In the genomic region with DNA sequence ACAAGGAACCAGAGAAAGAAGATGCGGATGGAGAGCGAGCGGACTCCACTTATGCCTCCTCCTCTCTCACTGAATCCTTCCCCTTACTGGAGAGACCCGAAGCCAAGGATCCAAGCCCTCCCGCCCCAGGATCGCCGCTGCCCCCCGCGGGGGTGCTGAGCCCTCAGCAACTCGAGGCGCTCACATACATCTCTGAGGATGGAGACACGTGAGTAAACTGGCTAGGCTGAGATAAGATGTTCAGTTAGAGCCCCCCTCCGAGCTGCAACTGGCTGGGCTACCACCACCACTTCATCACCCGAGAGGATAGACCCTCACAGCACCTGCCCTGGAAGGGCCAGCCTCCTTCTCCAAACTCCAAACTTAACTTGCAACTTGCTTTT, we compare ENCODE assay signal across 8 mouse cellular contexts. TPM values are rescaled to one million over a fixed set of nuclear protein-coding genes. Genes with fewer than 3 reads are reported as not detected.
A peak's percentile ranks its signal among the peaks of the same experiment; 100 is the strongest.
DNase-seq lines count a peak whose midpoint lies in the region; ATAC-seq and TF ChIP-seq lines count a peak whose summit lies in the region.

No protein-coding gene starts in this region.

- H3K4me2 ChIP-seq in limb, embryonic 14.5 days (replicated peaks; ENCODE audit: low read depth, low read length, severe bottlenecking), result peak overlapping the region; percentile 92
- peak overlapping the region; percentile 97 for H3K4me2 ChIP-seq in stomach, embryonic 14.5 days (replicated peaks; ENCODE audit: low read depth, low read length)

- no peaks in the 10 kb centered on the region for H3K27me3 ChIP-seq in spleen, adult 2 months (ENCODE audit: control insufficient read depth, insufficient read depth, low read length)
- no peaks in the 10 kb centered on the region for H3K27me3 ChIP-seq in limb, embryonic 14.5 days (ENCODE audit: control insufficient read depth, insufficient read depth, low read length)
- no peaks in the 10 kb centered on the region for H3K27me3 ChIP-seq in stomach, embryonic 14.5 days (ENCODE audit: control insufficient read depth, insufficient read depth, low read length)

- H3K4me1 ChIP-seq in spleen, adult 2 months (ENCODE audit: control insufficient read depth, insufficient read depth, insufficient read length), result peaks cover 9% of the 10 kb centered on the region; the same call in 1 of the 2 replicates
- peaks cover 12% of the 10 kb centered on the region for H3K4me1 ChIP-seq in limb, embryonic 14.5 days (ENCODE audit: control insufficient read depth, insufficient read depth, low read length)
- H3K4me1 ChIP-seq in stomach, embryonic 14.5 days (ENCODE audit: control insufficient read depth, insufficient read depth, low read length), result peaks cover 4% of the 10 kb centered on the region; the same call in 1 of the 2 replicates

- peak overlapping the region; percentile 56 for H3K9ac ChIP-seq in limb, embryonic 14.5 days (ENCODE audit: low read depth, low read length, severe bottlenecking)
- H3K9ac ChIP-seq in stomach, embryonic 14.5 days (replicated peaks; ENCODE audit: low read depth, low read length), result peak overlapping the region; percentile 39

- DNase-seq in cerebellum, adult 11-12 months, result peak; percentile 64
- DNase-seq in cerebellum, postnatal 4 days (ENCODE audit: low spot score in 2 of 2), result no peak
- no peak for DNase-seq in spleen, adult 2 months (ENCODE audit: low read depth in 1 of 2, low spot score in 2 of 2)
- DNase-seq in spleen, adult 12 weeks (ENCODE audit: low spot score), result no peak
- no peak for DNase-seq in limb, embryonic 14.5 days (ENCODE audit: low spot score)
- no peak for DNase-seq in right cerebral cortex, postnatal 25 days
- no peak for DNase-seq in MN1 (ENCODE audit: low spot score)

- H3K27ac ChIP-seq in spleen, adult 2 months (ENCODE audit: insufficient read depth, low read length), result peak overlapping the region; percentile 89
- H3K27ac ChIP-seq in limb, embryonic 14.5 days (replicated peaks; ENCODE audit: low read depth, low read length), result no peak overlapping the region
- no peak overlapping the region for H3K27ac ChIP-seq in stomach, embryonic 14.5 days (ENCODE audit: low read length)

- peak overlapping the region; percentile 97 for H3K4me3 ChIP-seq in spleen, adult 2 months (ENCODE audit: extremely low read depth, insufficient read depth, insufficient read length)
- H3K4me3 ChIP-seq in limb, embryonic 14.5 days (replicated peaks; ENCODE audit: low read length), result peak overlapping the region; percentile 46
- H3K4me3 ChIP-seq in stomach, embryonic 14.5 days (ENCODE audit: low read depth, low read length), result peak overlapping the region; percentile 57

- WGBS in spleen, adult 2 months, result 1% methylated on average over 14 of the region's 14 CpGs
- 5% methylated on average over 14 of the region's 14 CpGs for WGBS in limb, embryonic 14.5 days
- WGBS in stomach, embryonic 14.5 days, result 2% methylated on average over 14 of the region's 14 CpGs

- H3K36me3 ChIP-seq in spleen, adult 2 months (ENCODE audit: control insufficient read depth, insufficient read depth, low read length), result peaks cover 17% of the 10 kb centered on the region
- H3K36me3 ChIP-seq in limb, embryonic 14.5 days (ENCODE audit: control insufficient read depth, insufficient read depth, low read length), result no peaks in the 10 kb centered on the region
- no peaks in the 10 kb centered on the region for H3K36me3 ChIP-seq in stomach, embryonic 14.5 days (ENCODE audit: control insufficient read depth, insufficient read depth, low read length)

- no peak for TF ChIP-seq CTCF in spleen, adult 2 months (IDR thresholded peaks at IDR 0.05; ENCODE audit: extremely low read depth, insufficient read depth, insufficient read length, insufficient replicate concordance)

- no peak for TF ChIP-seq POLR2A in spleen, adult 2 months (IDR thresholded peaks at IDR 0.05; ENCODE audit: low read depth, low read length)
- no peak for TF ChIP-seq POLR2A in limb, embryonic 14.5 days (IDR thresholded peaks at IDR 0.05; ENCODE audit: borderline replicate concordance, extremely low read depth, insufficient read depth, insufficient read length)

- H3K9me3 ChIP-seq in limb, embryonic 14.5 days (ENCODE audit: control insufficient read depth, low read length), result no peaks in the 10 kb centered on the region
- H3K9me3 ChIP-seq in stomach, embryonic 14.5 days (ENCODE audit: control insufficient read depth, low read depth, low read length), result no peaks in the 10 kb centered on the region

- ATAC-seq in limb, embryonic 14.5 days (ENCODE audit: low FRiP score, low read depth), result no peak
- ATAC-seq in stomach, embryonic 14.5 days (ENCODE audit: insufficient number of reproducible peaks, insufficient read depth, low FRiP score, low read depth), result no peak

RNA-seq across cellular contexts. Expression of gene Nfkbie, which starts 0.6 kb away (rescaled TPM):
- polyA plus RNA-seq in spleen, adult 2 months (2012; rRNA removed), result 50.4 and 65.9 TPM in 2 replicates
- polyA plus RNA-seq in limb, embryonic 14.5 days (2012; rRNA removed), result 3.6 and 4.3 TPM in 2 replicates
- 4.0 and 6.6 TPM in 2 replicates for polyA plus RNA-seq in limb, embryonic 14.5 days (2014; fragmentation: Nextera tagmentation; extraction: Ambion mirVana)
- 3.7 and 4.2 TPM in 2 replicates for polyA plus RNA-seq in stomach, embryonic 14.5 days (2014; fragmentation: Nextera tagmentation; extraction: Ambion mirVana)

RNA-seq across cellular contexts. Expression of gene Tmem151b, which starts 6.6 kb away (rescaled TPM):
- polyA plus RNA-seq in spleen, adult 2 months (2012; rRNA removed), result 2.3 and 2.8 TPM in 2 replicates
- 6.1 and 9.3 TPM in 2 replicates for polyA plus RNA-seq in limb, embryonic 14.5 days (2012; rRNA removed)
- polyA plus RNA-seq in limb, embryonic 14.5 days (2014; fragmentation: Nextera tagmentation; extraction: Ambion mirVana), result 2.9 and 4.7 TPM in 2 replicates
- 1.8 and 2.6 TPM in 2 replicates for polyA plus RNA-seq in stomach, embryonic 14.5 days (2014; fragmentation: Nextera tagmentation; extraction: Ambion mirVana)

RNA-seq across cellular contexts. Expression of gene Slc35b2, which starts 7.6 kb away (rescaled TPM):
- 70.9 and 71.3 TPM in 2 replicates for polyA plus RNA-seq in spleen, adult 2 months (2012; rRNA removed)
- 96.9 and 168 TPM in 2 replicates for polyA plus RNA-seq in limb, embryonic 14.5 days (2012; rRNA removed)
- 128 and 138 TPM in 2 replicates for polyA plus RNA-seq in limb, embryonic 14.5 days (2014; fragmentation: Nextera tagmentation; extraction: Ambion mirVana)
- polyA plus RNA-seq in stomach, embryonic 14.5 days (2014; fragmentation: Nextera tagmentation; extraction: Ambion mirVana), result 117 and 120 TPM in 2 replicates

RNA-seq across cellular contexts. Expression of gene Hsp90ab1, which starts 17.0 kb away (rescaled TPM):
- 194 and 202 TPM in 2 replicates for polyA plus RNA-seq in spleen, adult 2 months (2012; rRNA removed)
- polyA plus RNA-seq in limb, embryonic 14.5 days (2012; rRNA removed), result 788 and 951 TPM in 2 replicates
- polyA plus RNA-seq in limb, embryonic 14.5 days (2014; fragmentation: Nextera tagmentation; extraction: Ambion mirVana), result 1,382 and 1,446 TPM in 2 replicates
- polyA plus RNA-seq in stomach, embryonic 14.5 days (2014; fragmentation: Nextera tagmentation; extraction: Ambion mirVana), result 1,573 and 1,607 TPM in 2 replicates

RNA-seq across cellular contexts. Expression of gene Tcte1, which starts 32.9 kb away (rescaled TPM):
- polyA plus RNA-seq in spleen, adult 2 months (2012; rRNA removed), result 0.16 and 0.45 TPM in 2 replicates
- polyA plus RNA-seq in limb, embryonic 14.5 days (2012; rRNA removed), result 0.04 TPM in 1 of 2 replicates, not detected in the other
- 0.74 and 0.90 TPM in 2 replicates for polyA plus RNA-seq in limb, embryonic 14.5 days (2014; fragmentation: Nextera tagmentation; extraction: Ambion mirVana)
- 0.29 and 0.65 TPM in 2 replicates for polyA plus RNA-seq in stomach, embryonic 14.5 days (2014; fragmentation: Nextera tagmentation; extraction: Ambion mirVana)

Comparison
In these comparisons a context has a peak if more than half of its experiments do, and no peak if none do; other contexts are left out.
1. H3K4me3 ChIP-seq: peak in every context shown above with its lines; median percentile 97 in spleen, adult 2 months; 57 in stomach, embryonic 14.5 days; 46 in limb, embryonic 14.5 days.